Comparison of ENCODE assay signal across 12 mouse cellular contexts in the genomic region with DNA sequence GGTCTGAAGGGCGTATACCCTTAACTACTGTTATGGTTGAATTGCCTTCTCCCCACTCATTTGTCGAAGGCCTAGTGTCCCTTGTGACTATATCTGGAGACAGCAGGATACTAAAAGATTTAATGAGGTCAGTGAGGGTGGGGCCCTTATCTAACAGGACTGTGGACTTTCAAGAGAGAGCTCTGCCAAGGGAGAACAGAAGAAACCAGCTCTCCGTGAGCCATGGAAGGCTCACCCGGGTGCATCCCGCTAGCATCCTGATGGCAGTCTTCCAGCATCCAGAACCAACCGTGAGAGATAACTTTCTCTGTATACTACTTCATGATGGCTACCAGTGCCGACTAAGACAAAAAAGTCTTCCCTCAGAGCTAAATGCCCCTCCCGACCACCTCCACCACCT. TPM values are rescaled to one million over a fixed set of nuclear protein-coding genes. Genes with fewer than 3 reads are reported as not detected.
DNase-seq lines count a peak whose midpoint lies in the region; ATAC-seq and TF ChIP-seq lines count a peak whose summit lies in the region.
"Had no signal": no experiment of that assay in that cellular context is flagged by ENCODE, and none has a peak within 500 bp of the region (broad histone marks: within the 10 kb centered on the region; RNA-seq: fewer than 3 reads in every experiment).

No protein-coding gene starts in this region.

- H3K4me3 ChIP-seq in heart, embryonic 10.5 days: no peak overlapping the region
- no peak overlapping the region for H3K4me3 ChIP-seq in lung, adult 2 months (replicated peaks; ENCODE audit: extremely low read depth, low read depth, low read length)
- no peak overlapping the region for H3K4me3 ChIP-seq in kidney, embryonic 14.5 days (ENCODE audit: low read length)
- H3K4me3 ChIP-seq in neural tube, embryonic 15.5 days (replicated peaks): no peak overlapping the region

- H3K4me2 ChIP-seq in kidney, embryonic 14.5 days (replicated peaks; ENCODE audit: low read depth, low read length): no peak overlapping the region
- no peak overlapping the region for H3K4me2 ChIP-seq in neural tube, embryonic 15.5 days

- peaks cover 69% of the 10 kb centered on the region for H3K4me1 ChIP-seq in heart, embryonic 10.5 days
- H3K4me1 ChIP-seq in lung, adult 2 months (ENCODE audit: control insufficient read depth, insufficient read depth, low read length): peaks cover 34% of the 10 kb centered on the region
- peaks cover 37% of the 10 kb centered on the region for H3K4me1 ChIP-seq in kidney, embryonic 14.5 days (ENCODE audit: control insufficient read depth, insufficient read depth, low read length)
- peaks cover 56% of the 10 kb centered on the region for H3K4me1 ChIP-seq in neural tube, embryonic 15.5 days

- no peaks in the 10 kb centered on the region for H3K36me3 ChIP-seq in heart, embryonic 10.5 days
- H3K36me3 ChIP-seq in kidney, embryonic 14.5 days (ENCODE audit: control insufficient read depth, insufficient read depth, low read length): no peaks in the 10 kb centered on the region
- H3K36me3 ChIP-seq in neural tube, embryonic 15.5 days: no peaks in the 10 kb centered on the region
- H3K36me3 ChIP-seq: embryonic facial prominence, embryonic 13.5 days had no signal

- peak overlapping the region; percentile 69 for H3K27ac ChIP-seq in heart, embryonic 10.5 days
- H3K27ac ChIP-seq in kidney, embryonic 14.5 days (ENCODE audit: low read depth, low read length): peak overlapping the region; percentile 91; the same call in 1 of the 2 replicates
- H3K27ac ChIP-seq in neural tube, embryonic 15.5 days (replicated peaks): 0 out of 2 replicates have a peak overlapping the region, but pooled peaks have one; percentile 92
- H3K27ac ChIP-seq: embryonic facial prominence, embryonic 13.5 days had no signal

- no peak overlapping the region for H3K9ac ChIP-seq in kidney, embryonic 14.5 days (ENCODE audit: low read depth, low read length)
- no peak overlapping the region for H3K9ac ChIP-seq in neural tube, embryonic 15.5 days (replicated peaks)

- no peak for TF ChIP-seq CTCF in lung, adult 2 months (IDR thresholded peaks at IDR 0.05; ENCODE audit: insufficient read depth, low read length)

- ATAC-seq in kidney, embryonic 14.5 days (ENCODE audit: low FRiP score, low TSS enrichment): no peak
- no peak for ATAC-seq in neural tube, embryonic 15.5 days (ENCODE audit: low FRiP score)

- WGBS in heart, embryonic 10.5 days: 35% methylated on average over 8 of the region's 8 CpGs
- WGBS in lung, adult 2 months: 44% methylated on average over 8 of the region's 8 CpGs
- 55% methylated on average over 8 of the region's 8 CpGs for WGBS in kidney, embryonic 14.5 days
- WGBS in neural tube, embryonic 15.5 days: 34% methylated on average over 8 of the region's 8 CpGs

- H3K27me3 ChIP-seq in heart, embryonic 10.5 days (ENCODE audit: insufficient read depth, poor library complexity, severe bottlenecking): no peaks in the 10 kb centered on the region
- no peaks in the 10 kb centered on the region for H3K27me3 ChIP-seq in kidney, embryonic 14.5 days (ENCODE audit: control insufficient read depth, insufficient read depth, low read length)
- no peaks in the 10 kb centered on the region for H3K27me3 ChIP-seq in neural tube, embryonic 15.5 days (replicated peaks)
- H3K27me3 ChIP-seq: CH12.LX; embryonic facial prominence, embryonic 13.5 days had no signal

- TF ChIP-seq POLR2A in lung, adult 2 months (IDR thresholded peaks at IDR 0.05; ENCODE audit: borderline replicate concordance, extremely low read depth, low read depth, low read length): no peak

- intact Hi-C loops in heart, postnatal 36 days (cut with DNase I): no loop called here

- no peak for DNase-seq in heart, embryonic 10.5 days (ENCODE audit: low spot score)
- no peak for DNase-seq in heart, postnatal 36 days
- peak; percentile 51 for DNase-seq in lung, postnatal 10 days
- no peak for DNase-seq in lung, adult 2 months
- DNase-seq in cerebellum, postnatal 36 days: no peak
- DNase-seq in embryo, embryonic 11 days: no peak
- DNase-seq: heart, postnatal 10 days; thymus, postnatal 25 days had no signal

- no peaks in the 10 kb centered on the region for H3K9me3 ChIP-seq in heart, embryonic 10.5 days
- H3K9me3 ChIP-seq in kidney, embryonic 14.5 days (ENCODE audit: control insufficient read depth, low read length): no peaks in the 10 kb centered on the region
- H3K9me3 ChIP-seq in neural tube, embryonic 15.5 days (replicated peaks): no peaks in the 10 kb centered on the region
- H3K9me3 ChIP-seq: embryonic facial prominence, embryonic 13.5 days had no signal

RNA-seq across cellular contexts. Expression of a gene that starts 14.6 kb away (rescaled TPM):
- 3.4 and 8.6 TPM in 2 replicates for polyA plus RNA-seq in heart, embryonic 10.5 days (2016; fragmentation: Nextera tagmentation; extraction: Ambion mirVana)
- total RNA-seq in heart, postnatal 36 days (2021): 10 to 100 TPM; 13.2 to 15.5 TPM
- 38.1 and 42.8 TPM in 2 replicates for polyA plus RNA-seq in lung, adult 2 months (2012; rRNA removed)
- 13.1 and 14.8 TPM in 2 replicates for polyA plus RNA-seq in kidney, embryonic 14.5 days (2014; fragmentation: Nextera tagmentation; extraction: Ambion mirVana)
- 3.9 and 4.8 TPM in 2 replicates for polyA plus RNA-seq in neural tube, embryonic 15.5 days (2015; fragmentation: Nextera tagmentation; extraction: Ambion mirVana)
